Mouse (Mus musculus): ENCODE measurements around the gene Kirrel3.
A peak's percentile ranks its signal among the peaks of the same experiment; 100 is the strongest.

Gene Kirrel3

DNA sequence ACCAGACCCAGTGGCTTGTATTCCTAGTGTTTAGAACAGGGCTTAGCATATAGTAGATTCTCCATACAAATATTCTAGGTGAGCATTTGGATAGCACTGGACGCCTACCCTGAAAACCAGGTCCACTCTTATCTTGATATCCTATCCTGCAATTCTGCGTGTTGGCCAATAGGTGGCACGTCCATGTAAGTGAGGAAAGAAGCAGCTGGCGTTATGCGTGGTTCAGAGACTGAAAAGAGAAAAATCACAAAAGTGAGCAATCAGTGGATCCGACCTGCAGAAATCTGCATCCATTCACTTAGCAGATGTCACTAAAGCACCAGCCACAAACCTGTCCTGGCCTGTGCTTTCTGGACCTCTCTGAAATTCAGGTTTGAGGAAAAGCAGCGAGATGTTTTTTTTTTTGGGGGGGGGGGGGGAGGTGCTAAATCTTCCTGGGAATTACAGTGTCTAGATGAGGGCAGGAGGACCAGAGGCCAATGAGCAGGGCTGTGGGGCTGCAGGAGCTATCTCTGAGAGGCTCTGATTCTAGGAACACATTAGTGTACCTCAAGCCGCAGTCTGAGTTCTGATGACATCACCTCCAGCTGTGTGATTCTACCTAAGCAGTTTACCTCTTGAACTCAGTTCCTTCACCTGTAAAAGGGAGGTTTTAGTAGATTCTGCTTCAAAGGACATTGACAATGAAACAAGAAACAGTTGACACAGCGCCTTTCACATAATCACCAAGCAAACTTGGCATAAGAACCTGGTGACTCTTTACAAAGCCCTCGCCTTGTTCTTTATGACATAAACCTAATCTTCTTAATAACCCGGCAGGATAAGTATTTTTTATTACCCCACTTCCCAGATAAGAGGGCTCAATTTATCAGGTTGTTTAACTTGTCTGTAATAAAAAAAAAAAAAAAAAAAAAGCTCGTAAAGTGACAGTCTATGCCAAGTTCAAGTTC, 498.1 kb downstream of the Kirrel3 start:
- peak; percentile 14 for DNase-seq (ENCODE audit: low spot score)

GRCm38 (mm10) chr9:34986156-34986555, 500.5 kb downstream of the Kirrel3 start:
- DNase-seq (ENCODE audit: low spot score), result no peak

DNA sequence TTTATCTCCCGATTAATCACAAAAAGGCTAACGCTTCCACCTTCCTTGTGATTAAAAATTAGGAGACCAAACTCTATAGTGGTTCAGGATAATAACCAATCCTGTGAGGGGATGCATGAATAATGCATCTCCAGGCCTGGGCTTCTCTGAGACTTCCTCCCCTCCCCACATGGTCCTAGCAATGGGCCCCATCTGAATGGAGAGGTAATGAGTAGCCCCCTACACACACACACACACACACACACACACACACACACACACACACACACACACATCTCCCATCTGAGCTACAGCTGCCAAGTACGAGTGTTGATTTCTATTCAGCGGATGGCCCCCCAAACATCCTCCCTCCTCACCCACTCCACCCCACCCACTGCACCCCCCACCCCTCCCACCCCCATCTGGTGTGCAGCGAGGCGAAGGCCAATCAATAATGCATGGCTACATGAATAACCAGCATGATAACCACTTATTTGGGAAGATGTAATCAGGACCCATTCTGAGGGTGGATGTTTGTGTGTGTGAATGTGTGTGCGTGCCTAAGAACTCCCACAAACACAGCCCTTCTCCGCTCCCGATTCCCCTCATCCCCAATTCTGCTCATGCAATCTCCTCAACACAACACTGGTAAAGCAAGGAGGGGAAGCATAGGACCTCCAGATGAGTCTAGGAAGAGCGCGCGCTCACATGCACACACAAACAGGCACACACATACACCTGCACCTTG, 501.9 kb downstream of the Kirrel3 start:
- DNase-seq (ENCODE audit: low spot score), result no peak

DNA sequence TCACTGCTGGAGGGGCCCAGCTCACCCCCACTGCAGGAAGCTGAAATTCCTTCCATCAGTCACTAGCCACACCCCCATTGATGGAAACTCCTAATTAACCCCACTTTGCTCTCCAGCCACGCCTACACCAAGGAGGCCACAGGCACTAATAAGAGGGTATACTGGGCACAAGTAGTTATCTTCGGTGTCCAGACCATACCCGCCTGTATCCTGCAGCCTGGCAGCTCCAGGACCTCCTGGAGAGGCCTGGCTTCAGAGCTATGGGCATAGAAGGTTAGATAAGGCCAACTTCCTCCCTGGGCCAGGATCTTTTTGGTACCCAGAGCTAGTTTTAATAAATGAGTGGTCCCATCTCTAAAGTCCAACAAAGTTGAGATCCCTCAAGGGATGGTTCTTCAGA, 503.0 kb downstream of the Kirrel3 start:
- no peak for DNase-seq (ENCODE audit: low spot score)

DNA sequence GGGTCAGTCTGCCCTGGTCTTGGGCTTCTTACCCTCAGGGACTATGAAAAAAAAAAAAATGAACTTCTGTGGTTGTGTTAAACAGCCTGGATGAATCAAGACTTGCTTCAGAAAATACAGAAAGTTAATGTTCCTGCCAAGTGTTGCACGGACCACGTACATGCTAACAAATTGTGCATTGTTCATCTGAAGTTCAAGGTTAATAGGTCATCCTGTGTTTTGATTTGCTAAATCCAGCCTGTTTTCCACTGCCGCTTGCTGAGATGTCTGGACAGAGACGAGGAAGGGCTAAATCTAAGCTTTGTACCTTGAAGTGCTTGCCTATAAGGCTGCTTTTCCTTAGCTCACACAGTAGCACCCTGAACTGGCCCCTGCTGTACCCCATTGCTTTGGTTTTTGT, 506.5 kb downstream of the Kirrel3 start:
- DNase-seq (ENCODE audit: low spot score), result no peak

DNA sequence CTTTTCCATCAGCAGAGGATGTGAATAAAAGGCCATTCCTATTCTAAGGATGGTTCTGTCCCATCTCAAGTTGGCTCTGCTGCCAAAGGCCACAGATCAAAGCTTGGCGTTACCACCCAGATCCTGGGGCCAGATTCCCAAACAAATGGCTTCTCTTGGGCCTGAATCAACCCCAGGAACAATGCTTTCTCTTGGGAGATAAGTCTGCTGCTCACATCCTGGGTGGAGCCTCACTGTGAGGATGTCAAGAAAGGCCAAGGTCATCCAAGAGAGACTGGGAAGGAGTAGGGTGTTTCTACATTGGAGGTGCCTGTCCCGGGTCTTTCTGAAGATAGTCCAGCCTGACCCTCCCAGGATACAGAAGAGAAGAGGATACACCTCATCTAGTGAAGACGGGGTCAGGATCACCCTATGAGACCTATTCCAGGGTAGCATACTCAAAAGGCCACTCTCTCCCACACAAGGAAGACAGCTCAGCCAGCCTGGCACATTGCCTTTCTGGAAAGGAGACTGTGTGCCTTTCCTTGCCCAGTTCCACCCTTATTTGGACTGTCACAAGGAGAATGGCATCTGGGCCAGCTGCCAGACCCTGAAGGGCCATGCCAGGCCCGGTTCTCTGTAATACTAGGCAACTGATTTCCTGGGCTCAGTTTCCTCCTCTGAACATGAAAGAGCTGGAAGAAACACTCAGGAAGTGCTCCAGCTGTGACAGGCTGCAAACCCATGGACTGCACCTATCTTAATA, 507.9 kb downstream of the Kirrel3 start:
- DNase-seq (ENCODE audit: low spot score), result peak; percentile 22

- DNase-seq (ENCODE audit: low spot score), result no peak
Measured at GRCm38 (mm10) chr9:34995078-34995477, 509.4 kb downstream of the Kirrel3 start.

DNA sequence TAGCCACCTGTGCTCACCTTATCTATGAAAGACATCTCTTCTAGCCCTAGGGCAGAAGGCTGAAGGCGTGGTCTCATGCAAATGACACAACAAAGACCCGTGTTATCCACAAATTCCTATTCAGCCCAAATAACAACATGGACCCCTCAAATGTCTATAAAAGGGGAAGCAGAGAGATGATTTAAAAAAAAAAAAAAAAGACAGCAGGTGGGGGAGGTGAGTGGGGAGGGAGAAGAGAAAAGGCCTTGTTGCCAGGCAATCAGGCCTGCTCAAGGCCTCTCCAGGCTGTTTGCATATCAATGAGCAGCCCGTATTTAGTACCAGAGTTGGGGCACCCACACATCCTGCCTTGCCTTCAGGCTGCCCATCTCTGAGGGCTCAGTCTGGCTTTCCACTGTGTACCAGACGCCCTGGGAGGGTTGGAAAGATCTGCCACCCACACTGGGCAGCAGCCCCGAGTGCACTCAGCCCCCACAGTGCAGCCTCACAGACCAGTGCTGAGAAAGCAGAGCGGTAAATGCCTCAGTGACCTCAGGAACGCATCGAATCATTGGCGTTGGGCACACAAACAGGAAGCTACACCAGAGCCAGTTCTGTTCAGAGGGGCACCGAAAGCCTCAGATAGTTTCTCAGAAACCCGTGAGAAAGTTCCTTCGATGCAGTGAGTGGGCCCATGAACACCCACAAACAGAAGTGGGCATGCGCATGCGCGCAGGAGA, 510.1 kb downstream of the Kirrel3 start:
- no peak for DNase-seq (ENCODE audit: low spot score)

DNA sequence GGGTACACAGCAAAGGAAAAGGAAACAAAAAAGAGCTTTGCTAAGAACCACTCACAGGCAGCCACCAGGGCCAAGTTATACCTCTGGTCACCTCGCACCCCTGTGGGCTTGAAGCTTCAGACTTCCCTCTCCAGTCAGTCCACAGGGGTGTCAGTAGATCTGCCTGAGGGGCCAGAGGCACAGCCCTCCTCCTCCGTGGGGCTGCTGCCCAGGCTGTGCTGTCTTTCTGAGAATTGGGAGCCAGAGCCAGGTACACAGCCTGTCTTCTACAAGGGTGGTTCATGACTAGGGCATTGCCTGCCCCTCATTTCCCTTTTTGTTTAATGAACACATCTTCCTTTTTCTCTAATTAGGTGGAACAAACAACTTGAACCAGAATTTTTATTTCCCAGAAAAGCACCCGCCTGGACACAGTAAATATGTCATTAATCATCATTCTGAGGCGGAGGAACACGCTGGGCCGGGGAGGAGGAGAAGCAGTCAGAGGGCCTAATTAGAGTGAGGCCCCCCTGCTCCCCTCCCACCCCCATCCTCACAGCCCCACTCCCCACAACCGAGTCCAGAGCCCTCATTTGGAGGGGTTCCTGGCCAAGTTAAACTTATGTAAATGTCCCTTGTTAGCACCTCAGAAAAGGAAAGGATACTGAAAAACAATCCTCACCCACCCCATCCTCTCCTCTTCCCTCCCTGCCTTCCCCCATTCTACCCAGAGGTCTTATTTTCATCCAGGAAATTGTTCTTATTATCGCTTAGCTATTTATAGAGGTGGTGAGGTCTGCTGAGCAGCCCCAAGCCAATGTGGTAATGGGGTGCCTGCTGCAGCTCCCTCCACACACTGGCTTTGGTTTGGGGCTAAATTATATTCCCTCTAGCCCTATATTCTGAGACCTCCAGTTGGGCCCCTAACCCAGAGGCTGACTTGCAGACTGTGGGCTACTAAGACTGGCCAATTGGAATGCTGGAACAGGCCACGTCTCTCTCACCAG, 512.5 kb downstream of the Kirrel3 start:
- DNase-seq (ENCODE audit: low spot score), result no peak

GRCm38 (mm10) chr9:35004113-35004512, 518.4 kb downstream of the Kirrel3 start:
- DNase-seq (ENCODE audit: low spot score), result no peak

- no peak for DNase-seq (ENCODE audit: low spot score)
Measured at GRCm38 (mm10) chr9:35007697-35008341, 522.1 kb downstream of the Kirrel3 start.

DNA sequence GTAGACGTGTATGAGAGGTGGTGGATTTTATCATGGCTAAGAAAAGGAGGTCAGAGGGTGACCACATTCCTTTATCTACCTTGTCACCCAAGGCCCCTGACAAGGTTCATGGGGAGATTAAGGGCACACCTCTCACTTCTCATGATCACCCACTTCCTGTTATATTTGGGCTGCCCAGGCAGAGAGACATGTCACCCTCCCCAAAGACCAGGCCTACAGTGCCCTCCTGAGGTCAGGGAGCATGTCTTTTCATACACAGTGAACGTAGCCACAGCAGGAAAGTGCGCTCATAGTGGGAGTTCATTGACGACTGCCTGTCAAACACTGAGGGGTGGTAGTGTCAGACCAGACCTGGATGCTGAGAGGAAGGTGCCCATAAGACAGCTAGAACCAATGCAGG, 531.1 kb downstream of the Kirrel3 start:
- no peak for DNase-seq (ENCODE audit: low spot score)

DNA sequence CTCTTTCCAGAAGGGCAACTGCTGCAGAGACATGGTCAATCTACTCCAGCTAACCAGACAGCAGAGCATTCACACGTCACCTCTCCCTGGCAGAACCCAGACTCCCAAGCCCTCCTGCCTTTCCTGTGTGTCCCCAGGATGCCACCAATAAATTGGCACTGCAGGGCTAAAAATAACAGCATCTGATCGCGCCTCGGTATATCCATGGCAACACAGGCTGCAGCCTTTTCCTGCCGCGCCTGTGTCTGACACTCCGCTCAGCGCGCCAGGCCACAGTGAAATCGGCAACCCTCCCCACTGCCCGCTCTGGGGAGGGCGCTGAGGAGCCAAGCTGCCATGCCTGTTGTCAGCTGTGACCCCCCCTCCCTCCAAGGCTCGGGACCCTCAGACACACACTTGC, 531.9 kb downstream of the Kirrel3 start:
- DNase-seq (ENCODE audit: low spot score), result no peak

- DNase-seq (ENCODE audit: low spot score), result no peak
Measured at GRCm38 (mm10) chr9:35018056-35018455, 532.4 kb downstream of the Kirrel3 start.

GRCm38 (mm10) chr9:35019372-35019771, 533.7 kb downstream of the Kirrel3 start:
- DNase-seq (ENCODE audit: low spot score), result peak; percentile 46

DNA sequence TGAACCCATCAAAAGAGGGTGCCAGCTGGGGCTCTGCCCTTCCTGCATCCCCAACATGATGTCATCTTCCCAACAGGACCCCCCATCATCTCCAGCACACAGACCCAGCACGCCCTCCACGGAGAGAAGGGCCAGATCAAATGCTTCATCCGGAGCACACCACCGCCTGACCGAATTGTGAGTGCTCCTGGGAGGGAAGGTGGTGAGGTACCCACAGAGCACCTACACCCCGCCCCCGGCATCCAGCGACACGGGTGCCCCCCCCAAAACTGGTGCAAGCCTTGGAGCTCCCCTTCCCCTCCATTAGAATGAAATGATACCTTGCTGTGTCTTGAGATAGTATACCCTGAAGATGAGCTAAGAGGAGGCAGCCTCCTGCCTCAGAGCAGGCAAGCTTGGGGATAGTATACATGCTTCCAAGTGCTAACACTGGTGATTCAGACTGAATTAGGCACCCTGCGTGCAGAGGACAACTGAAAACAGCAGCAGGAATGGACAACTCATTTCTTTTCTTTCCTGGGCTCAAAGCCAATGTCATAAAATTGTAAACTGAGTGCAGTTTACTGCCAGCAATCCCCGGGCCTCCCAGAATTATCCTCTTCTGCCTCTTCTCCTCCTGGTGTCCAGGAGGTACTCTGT, 534.4 kb downstream of the Kirrel3 start:
- DNase-seq (ENCODE audit: low spot score), result no peak

DNA sequence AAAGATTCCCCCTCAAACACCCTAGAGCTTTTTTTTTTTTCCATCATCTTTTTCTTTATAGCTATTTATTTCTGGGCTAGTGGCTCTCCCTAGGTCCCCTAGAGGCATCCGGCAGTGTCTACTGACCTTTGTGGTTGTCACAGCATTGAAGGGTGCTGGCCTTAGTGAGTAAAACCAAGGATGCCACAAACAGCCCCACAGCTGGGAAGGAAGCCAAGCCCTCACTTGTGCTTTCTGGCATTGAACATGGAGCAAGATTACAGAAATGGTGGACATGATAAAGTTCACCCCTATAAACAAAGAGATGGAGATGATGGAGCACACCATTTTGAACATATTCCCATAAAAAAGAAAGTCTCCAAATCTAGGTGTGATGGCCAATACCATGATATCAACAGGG, 536.0 kb downstream of the Kirrel3 start:
- no peak for DNase-seq (ENCODE audit: low spot score)

DNA sequence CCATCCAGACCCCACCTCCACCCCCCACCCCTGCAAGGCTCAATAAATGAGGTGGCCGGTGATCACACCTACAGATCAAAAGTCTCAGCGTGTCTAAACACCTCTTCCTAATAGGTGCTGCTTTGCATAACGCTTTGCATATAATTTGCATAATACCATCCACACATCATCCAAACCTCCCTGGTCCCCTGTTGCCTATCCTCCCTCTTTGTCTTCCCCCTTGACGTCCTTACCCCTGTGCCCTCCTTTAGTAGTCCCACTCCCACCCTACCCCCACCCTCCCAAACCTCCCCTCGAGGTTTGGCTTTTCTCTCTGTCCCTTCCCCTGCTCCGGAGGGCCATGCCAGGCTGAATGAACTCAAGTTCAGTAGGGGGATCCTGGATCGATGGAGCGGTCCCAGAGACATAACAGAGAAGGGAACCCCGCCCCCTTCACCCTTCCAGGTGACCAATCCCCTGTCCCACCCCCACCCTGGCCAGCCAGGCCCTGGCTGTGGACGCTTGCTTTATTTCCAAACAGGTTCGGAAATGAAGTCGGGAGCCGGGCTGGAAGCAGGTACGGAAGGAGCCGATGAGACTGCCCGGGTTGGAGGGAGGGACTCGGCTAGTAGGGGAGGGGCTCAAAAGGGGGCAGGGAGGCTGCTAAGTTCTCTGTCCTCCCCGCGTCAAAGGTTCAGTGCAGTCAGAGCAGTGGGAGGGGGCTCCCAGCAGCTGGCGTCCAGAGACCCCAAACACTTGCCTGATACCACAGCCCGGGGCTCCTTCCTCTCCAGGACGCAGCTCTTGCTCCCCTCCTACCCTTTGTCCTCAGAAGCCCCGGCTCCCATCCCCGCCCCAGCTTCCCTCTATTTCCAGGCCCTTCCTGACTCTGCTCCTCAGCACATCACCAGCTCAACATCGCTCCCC, 539.1 kb downstream of the Kirrel3 start:
- no peak for DNase-seq (ENCODE audit: low spot score)

- DNase-seq (ENCODE audit: low spot score), result no peak
Measured at GRCm38 (mm10) chr9:35026311-35026710, 540.6 kb downstream of the Kirrel3 start.
